ENCODE assay signal across 12 mouse cellular contexts in the genomic region with DNA sequence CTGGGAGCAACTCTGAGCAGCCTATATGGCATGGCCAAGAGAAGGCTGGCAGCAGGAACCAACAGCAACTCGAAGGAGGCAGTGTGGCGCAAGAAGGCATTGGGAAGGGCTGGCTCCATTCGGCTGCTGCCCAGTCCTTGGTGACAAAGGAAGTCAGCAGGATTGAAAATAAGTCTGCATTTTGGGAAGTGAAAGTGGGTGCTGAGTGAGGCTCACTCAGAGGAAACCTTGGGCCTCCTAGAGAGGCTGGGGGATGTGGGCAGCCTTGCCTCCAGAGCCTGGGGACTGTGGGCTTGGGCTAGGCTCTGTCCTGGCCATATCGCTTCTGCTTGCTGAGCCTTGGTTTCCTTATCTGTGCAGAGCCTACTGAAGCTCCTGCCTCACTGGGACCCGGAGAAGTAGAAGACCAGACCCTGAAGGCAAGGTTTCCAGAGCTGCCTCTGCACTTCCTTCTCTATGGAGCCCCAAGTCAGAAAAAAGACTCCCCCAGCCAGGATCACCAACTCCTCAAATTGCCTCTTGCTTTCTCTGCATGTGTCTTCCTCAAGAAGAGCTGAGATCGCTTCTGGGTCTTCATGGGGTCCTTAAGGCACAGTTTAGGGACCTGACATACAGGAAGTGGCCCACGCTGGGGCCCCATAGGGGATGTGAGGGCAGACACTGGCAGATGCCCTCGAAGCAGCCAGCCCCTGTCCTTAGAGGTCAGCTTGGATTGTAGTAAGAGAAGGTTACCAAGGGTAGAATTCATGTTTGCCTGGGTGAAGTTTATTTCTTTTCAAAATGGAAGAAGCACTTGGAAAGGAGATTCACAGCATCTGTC. TPM values are rescaled to one million over a fixed set of nuclear protein-coding genes. Genes with fewer than 3 reads are reported as not detected.
DNase-seq lines count a peak whose midpoint lies in the region; ATAC-seq and TF ChIP-seq lines count a peak whose summit lies in the region.
"Had no signal": no experiment of that assay in that cellular context is flagged by ENCODE, and none has a peak within 500 bp of the region (broad histone marks: within the 10 kb centered on the region; RNA-seq: fewer than 3 reads in every experiment).

No protein-coding gene starts in this region.

- H3K36me3 ChIP-seq in liver, embryonic 13.5 days, result no peaks in the 10 kb centered on the region

- peaks cover 72% of the 10 kb centered on the region for H3K4me1 ChIP-seq in bone marrow macrophage, adult 2 months (ENCODE audit: control insufficient read depth, insufficient read depth, low read length)
- H3K4me1 ChIP-seq in liver, embryonic 13.5 days (replicated peaks), result peaks cover 82% of the 10 kb centered on the region
- H3K4me1 ChIP-seq in cerebellum, adult 2 months (ENCODE audit: control insufficient read depth, insufficient read depth, low read length), result peaks cover 13% of the 10 kb centered on the region

- H3K4me2 ChIP-seq in liver, embryonic 13.5 days, result peak overlapping the region; percentile 44

- TF ChIP-seq POLR2A in bone marrow macrophage, adult 2 months (IDR thresholded peaks at IDR 0.05; ENCODE audit: borderline replicate concordance, low read depth, low read length), result no peak
- TF ChIP-seq POLR2A in cerebellum, adult 2 months (IDR thresholded peaks at IDR 0.05; ENCODE audit: borderline replicate concordance, insufficient read depth, low read length), result no peak

- peak; percentile 77 for ATAC-seq in liver, embryonic 13.5 days (ENCODE audit: low read depth)
- peak; percentile 60 for ATAC-seq in neutrophil, adult 5-6 weeks (ENCODE audit: extremely low read depth, insufficient number of reproducible peaks, low FRiP score, poor library complexity, severe bottlenecking)
- ATAC-seq: Patski had no signal

- H3K27ac ChIP-seq in bone marrow macrophage, adult 2 months (ENCODE audit: insufficient read depth, low read depth, low read length), result peak overlapping the region; percentile 100
- peak overlapping the region; percentile 87 for H3K27ac ChIP-seq in liver, embryonic 13.5 days
- no peak overlapping the region for H3K27ac ChIP-seq in cerebellum, adult 2 months (ENCODE audit: insufficient read depth, low read length)

- H3K27me3 ChIP-seq in liver, embryonic 13.5 days, result no peaks in the 10 kb centered on the region; the same call in 1 of the 2 replicates
- no peaks in the 10 kb centered on the region for H3K27me3 ChIP-seq in cerebellum, adult 2 months (ENCODE audit: control insufficient read depth, insufficient read depth, low read length)
- H3K27me3 ChIP-seq: Patski had no signal

- peak overlapping the region; percentile 41 for H3K4me3 ChIP-seq in bone marrow macrophage, adult 2 months (ENCODE audit: insufficient read depth, low read length)
- H3K4me3 ChIP-seq in liver, embryonic 13.5 days (replicated peaks), result no peak overlapping the region; the same call in 1 of the 2 replicates
- H3K4me3 ChIP-seq in cerebellum, adult 2 months (replicated peaks; ENCODE audit: insufficient read depth, low read depth, low read length), result no peak overlapping the region
- H3K4me3 ChIP-seq: erythroblast, embryonic 14.5 days had no signal

- peak overlapping the region; percentile 63 for H3K9ac ChIP-seq in liver, embryonic 13.5 days

- H3K9me3 ChIP-seq in liver, embryonic 13.5 days (replicated peaks), result no peaks in the 10 kb centered on the region

- peak; percentile 59 for DNase-seq in layer of hippocampus, adult 11-12 months (ENCODE audit: low spot score)
- no peak for DNase-seq in layer of hippocampus, adult 8-10 months (ENCODE audit: low spot score in 2 of 2)
- no peak for DNase-seq in liver, embryonic 13.5 days
- no peak for DNase-seq in cerebellum, adult 2 months
- DNase-seq in neural tube, embryonic 10.5 days (ENCODE audit: extremely low spot score, low spot score), result no peak
- DNase-seq: kidney, postnatal 14 days; thymus, postnatal 25 days had no signal

- 21% methylated on average over 8 of the region's 8 CpGs for whole genome bisulfite sequencing in liver, embryonic 13.5 days (ENCODE audit: insufficient replicate concordance)
- WGBS in cerebellum, adult 2 months, result 77% methylated on average over 8 of the region's 8 CpGs

- no peak for TF ChIP-seq CTCF in bone marrow macrophage, adult 2 months (IDR thresholded peaks at IDR 0.05; ENCODE audit: low read depth, low read length)
- TF ChIP-seq CTCF in cerebellum, adult 2 months (IDR thresholded peaks at IDR 0.05; ENCODE audit: borderline replicate concordance, insufficient read depth, low read depth, low read length), result no peak

RNA-seq across cellular contexts. Expression of a gene that starts 14.3 kb away (rescaled TPM):
- total RNA-seq in layer of hippocampus, adult 8-10 months (2022), result 10 to 100 TPM; 44.4 to 47.8 (median 45.1) TPM
- polyA plus RNA-seq in bone marrow macrophage, adult 2 months (2012; ENCODE audit: insufficient read depth, insufficient read length, missing spikeins), result 15.9 and 19.2 TPM in 2 replicates
- polyA plus RNA-seq in liver, embryonic 13.5 days (2015; fragmentation: Nextera tagmentation; extraction: Ambion mirVana), result 5.3 and 5.4 TPM in 2 replicates
- total RNA-seq in neutrophil, adult 5-6 weeks (2017), result 1.4 and 2.0 TPM in 2 replicates
- 23.1 and 24.3 TPM in 2 replicates for polyA plus RNA-seq in cerebellum, adult 2 months (2012; rRNA removed)

RNA-seq across cellular contexts. Expression of a gene that starts 51.5 kb away (rescaled TPM):
- 1 to 10 TPM in 1 of 4 experiments, not detected in 3; 1.8 TPM for total RNA-seq in layer of hippocampus, adult 8-10 months (2022)
- polyA plus RNA-seq in bone marrow macrophage, adult 2 months (2012; ENCODE audit: insufficient read depth, insufficient read length, missing spikeins), result not detected in 2 replicates
- polyA plus RNA-seq in liver, embryonic 13.5 days (2015; fragmentation: Nextera tagmentation; extraction: Ambion mirVana), result not detected in 2 replicates
- total RNA-seq in neutrophil, adult 5-6 weeks (2017), result not detected in 2 replicates
- polyA plus RNA-seq in cerebellum, adult 2 months (2012; rRNA removed), result not detected in 2 replicates
- total RNA-seq: heart, postnatal 10 days had no signal
- polyA plus RNA-seq: erythroblast, embryonic 14.5 days; Patski had no signal
